Mouse (Mus musculus) midbrain, embryonic 14.5 days (tissue): Measurements from ENCODE around the gene Fem1a. TPM values are rescaled to one million over a fixed set of nuclear protein-coding genes. Genes with fewer than 3 reads are reported as not detected.
A peak's percentile ranks its signal among the peaks of the same experiment; 100 is the strongest.

ENCODE experiments used
- ATAC-seq: fragments of 200-750 bp; cut with Nextera tagmentation; 2 replicates; pipeline ENCODE4 v1.8.0; 2017; ENCODE audit warnings: moderate number of reproducible peaks, moderate library complexity; ENCODE audit not compliant: low FRiP score, low TSS enrichment
- DNase-seq: peaks from one replicate; pipeline ENCODE4 v3.0.0-alpha.2; 2015
- H3K27ac ChIP-seq: fragments of 300-500 bp; sonication (generic); replicated peaks from 2 replicates; pipeline ENCODE4 v1.5.1; 2014; ENCODE audit warnings: mild to moderate bottlenecking, low read depth, low read length, moderate library complexity
- H3K27me3 ChIP-seq: fragments of 300-500 bp; sonication (generic); 2 replicates; pipeline ENCODE4 v1.6.1; 2014; ENCODE audit warnings: low read length, control low read depth, mixed read lengths; ENCODE audit not compliant: control insufficient read depth, insufficient read depth
- H3K36me3 ChIP-seq: fragments of 300-500 bp; sonication (generic); 2 replicates; pipeline ENCODE4 v1.6.1; 2014; ENCODE audit warnings: low read length, control low read depth; ENCODE audit not compliant: control insufficient read depth, insufficient read depth
- H3K4me1 ChIP-seq: fragments of 300-500 bp; sonication (generic); 2 replicates; pipeline ENCODE4 v1.6.1; 2014; ENCODE audit warnings: mild to moderate bottlenecking, antibody characterized with exemption, low read length, control low read depth; ENCODE audit not compliant: control insufficient read depth, insufficient read depth
- H3K4me2 ChIP-seq: fragments of 300-500 bp; sonication (generic); 2 replicates; pipeline ENCODE4 v1.6.1; 2014; ENCODE audit warnings: mild to moderate bottlenecking, low read length, moderate library complexity
- H3K4me3 ChIP-seq: fragments of 300-500 bp; sonication (generic); replicated peaks from 2 replicates; pipeline ENCODE4 v1.5.1; 2014; ENCODE audit warnings: low read depth, low read length
- H3K9ac ChIP-seq: fragments of 300-500 bp; sonication (generic); replicated peaks from 2 replicates; pipeline ENCODE4 v1.6.1; 2014; ENCODE audit warnings: mild to moderate bottlenecking, low read length, moderate library complexity
- H3K9me3 ChIP-seq: fragments of 300-500 bp; sonication (generic); 2 replicates; pipeline ENCODE4 v1.6.1; 2016; ENCODE audit warnings: low read length, control low read depth, mixed read lengths; ENCODE audit not compliant: control insufficient read depth
- WGBS: fragments of 180-500 bp; shearing (Covaris S2); extraction: QIAGEN DNeasy Blood & Tissue Kit; methylation state at CpG from one replicate; pipeline ENCODE4 v1.1.7; 2014; 5-methylcytosine and 5-hydroxymethylcytosine counted together
- polyA plus RNA-seq: library from polyadenylated mRNA; unstranded; fragments of >200 nt; fragmentation: Nextera tagmentation; extraction: Ambion mirVana; gene quantifications from 2 replicates; pipeline ENCODE4 v1.2.1, GENCODE M21; 2014

Gene Fem1a
- polyA plus RNA-seq, 1 experiment from 2014 or later = 21.4 TPM

- peak; percentile 95 for DNase-seq
- Histone ChIP-seq H3K9me3 (no peaks in the 10 kb centered on the region), H3K4me3 (peak within 1 kb of the TSS; percentile 78), H3K4me1 (peaks cover 18% of the 10 kb centered on the region), H3K36me3 (peaks cover 12% of the 10 kb centered on the region; the same call in 1 of the 2 replicates), H3K27me3 (no peaks in the 10 kb centered on the region), H3K27ac (peak within 1 kb of the TSS; percentile 91), H3K4me2 (peak within 1 kb of the TSS; percentile 79), H3K9ac (peak within 1 kb of the TSS; percentile 89)
- peak; percentile 98 for ATAC-seq
- WGBS = under 1% methylated on average over 76 of the region's 78 CpGs
These were observed 38.0 kb upstream of the Fem1a start, which contains the start of gene Dpp9 for GRCm38 (mm10) chr17:56218377-56219191. Gene Dpp9, minus strand, starts transcription at chr17:56218905.

- H3K4me1 ChIP-seq = peaks cover 18% of the 10 kb centered on the region
- H3K27ac ChIP-seq = peak overlapping the region; percentile 91
- H3K27me3 ChIP-seq = no peaks in the 10 kb centered on the region
- no peaks in the 10 kb centered on the region for H3K9me3 ChIP-seq
- H3K36me3 ChIP-seq = peaks cover 11% of the 10 kb centered on the region; the same call in 1 of the 2 replicates
- ATAC-seq = no peak
- peak overlapping the region; percentile 79 for H3K4me2 ChIP-seq
- H3K4me3 ChIP-seq = peak overlapping the region; percentile 78
- H3K9ac ChIP-seq = peak overlapping the region; percentile 89
- no peak for DNase-seq
- WGBS = 47% methylated on average over 12 of the region's 12 CpGs
These were observed 37.4 kb upstream of the Fem1a start for GRCm38 (mm10) chr17:56219251-56219650.

- H3K4me1 ChIP-seq = peaks cover 18% of the 10 kb centered on the region
- H3K27ac ChIP-seq = no peak overlapping the region
- peaks cover 6% of the 10 kb centered on the region; the same call in 1 of the 2 replicates for H3K36me3 ChIP-seq
- H3K9me3 ChIP-seq = no peaks in the 10 kb centered on the region
- 78% methylated on average over 3 of the region's 3 CpGs for WGBS
- H3K4me3 ChIP-seq = no peak overlapping the region
- no peak overlapping the region for H3K9ac ChIP-seq
- no peak overlapping the region for H3K4me2 ChIP-seq
- ATAC-seq (no peak), DNase-seq (peak; percentile 3)
- H3K27me3 ChIP-seq = no peaks in the 10 kb centered on the region
These were observed 36.8 kb upstream of the Fem1a start for GRCm38 (mm10) chr17:56219805-56220204.

- WGBS = 50% methylated on average over 1 of the region's 1 CpGs
- Histone ChIP-seq H3K4me3 (no peak overlapping the region), H3K4me2 (no peak overlapping the region), H3K9me3 (no peaks in the 10 kb centered on the region), H3K9ac (no peak overlapping the region), H3K27me3 (no peaks in the 10 kb centered on the region), H3K27ac (no peak overlapping the region), H3K36me3 (no peaks in the 10 kb centered on the region), H3K4me1 (no peaks in the 10 kb centered on the region)
- ATAC-seq (no peak), DNase-seq (no peak)
These were observed 31.7 kb upstream of the Fem1a start for GRCm38 (mm10) chr17:56224916-56225315.

GRCm38 (mm10) chr17:56226566-56226965, 30.0 kb upstream of the Fem1a start:
- no peaks in the 10 kb centered on the region for H3K9me3 ChIP-seq

GRCm38 (mm10) chr17:56229943-56230342, 26.7 kb upstream of the Fem1a start:
- no peak overlapping the region for H3K27ac ChIP-seq
- H3K9ac ChIP-seq = no peak overlapping the region
- ATAC-seq (no peak), DNase-seq (no peak)
- H3K4me2 ChIP-seq = no peak overlapping the region
- peaks cover 10% of the 10 kb centered on the region for H3K4me1 ChIP-seq
- WGBS = 54% methylated on average over 10 of the region's 10 CpGs
- H3K36me3 ChIP-seq = no peaks in the 10 kb centered on the region
- no peaks in the 10 kb centered on the region for H3K9me3 ChIP-seq
- H3K4me3 ChIP-seq = no peak overlapping the region
- no peaks in the 10 kb centered on the region for H3K27me3 ChIP-seq

More at GRCm38 (mm10) chr17:56226566-56226965, 30.0 kb upstream of the Fem1a start:
- Histone ChIP-seq H3K36me3 (no peaks in the 10 kb centered on the region), H3K27ac (no peak overlapping the region), H3K27me3 (no peaks in the 10 kb centered on the region), H3K4me3 (no peak overlapping the region), H3K9ac (no peak overlapping the region), H3K4me1 (no peaks in the 10 kb centered on the region), H3K4me2 (no peak overlapping the region)
- ATAC-seq (no peak), DNase-seq (no peak)
- 81% methylated on average over 3 of the region's 3 CpGs for WGBS

GRCm38 (mm10) chr17:56233389-56233788, 23.2 kb upstream of the Fem1a start:
- peak overlapping the region; percentile 56 for H3K27ac ChIP-seq
- WGBS = 48% methylated on average over 8 of the region's 8 CpGs

GRCm38 (mm10) chr17:56233818-56234469, 22.7 kb upstream of the Fem1a start:
- H3K36me3 ChIP-seq = no peaks in the 10 kb centered on the region
- no peaks in the 10 kb centered on the region for H3K27me3 ChIP-seq
- H3K9me3 ChIP-seq = no peaks in the 10 kb centered on the region
- WGBS = 2% methylated on average over 14 of the region's 14 CpGs
- DNase-seq (peak; percentile 93), ATAC-seq (peak; percentile 94)
- peaks cover 10% of the 10 kb centered on the region for H3K4me1 ChIP-seq
- peak overlapping the region; percentile 24; the same call in 1 of the 2 replicates for H3K4me3 ChIP-seq
- peak overlapping the region; percentile 56 for H3K27ac ChIP-seq
- H3K4me2 ChIP-seq = peak overlapping the region; percentile 54
- no peak overlapping the region for H3K9ac ChIP-seq

More at GRCm38 (mm10) chr17:56233389-56233788, 23.2 kb upstream of the Fem1a start:
- Histone ChIP-seq H3K9me3 (no peaks in the 10 kb centered on the region), H3K27me3 (no peaks in the 10 kb centered on the region), H3K36me3 (no peaks in the 10 kb centered on the region), H3K4me2 (peak overlapping the region; percentile 54), H3K4me1 (peaks cover 10% of the 10 kb centered on the region), H3K9ac (no peak overlapping the region), H3K4me3 (0 out of 2 replicates have a peak overlapping the region, but pooled peaks have one; percentile 7)
- DNase-seq (peak; percentile 21), ATAC-seq (0 out of 2 replicates have a peak, but pooled peaks have one; percentile 4)
